Mouse (Mus musculus) left cerebral cortex, postnatal 36 days (tissue): ENCODE measurements around the gene Timmdc1. TPM values are rescaled to one million over a fixed set of nuclear protein-coding genes. Genes with fewer than 3 reads are reported as not detected.

ENCODE experiments used
- DNase-seq, 2 experiments: peaks; one replicate each; pipeline ENCODE4 v3.0.0; 2021 to 2022; ENCODE audit warnings: low spot score in 2 of 2, mixed read lengths in 1 of 2
- intact Hi-C: fragments of 180-260 bp; cut with DNase I; formaldehyde crosslinking; loops from one replicate; pipeline ENCODE4 v1.15.1; 2025
- total RNA-seq, 2 experiments: library from RNA; stranded (reverse); gene quantifications; 2 replicates each; pipeline ENCODE4 v1.2.3; 2021

Gene Timmdc1
- total RNA-seq, result 10 to 100 TPM; 33.8 to 34.9 TPM

- DNase-seq, result peak; percentile 94 to 96
- intact Hi-C loops, result no loop called here
Observed at GRCm38 (mm10) chr16:38522129-38523084, at the start of gene Timmdc1. Gene Timmdc1 (minus strand): TSS chr16:38522663.

- intact Hi-C loops, result no loop called here
- DNase-seq, result no peak
Observed at GRCm38 (mm10) chr16:38571481-38571880, 49.0 kb upstream of the Timmdc1 start.

GRCm38 (mm10) chr16:38568192-38568591 is 45.7 kb upstream of the Timmdc1 start:
- intact Hi-C loops, result no loop called here
- no peak for DNase-seq

- intact Hi-C loops, result no loop called here
- no peak for DNase-seq
Observed at GRCm38 (mm10) chr16:38563516-38563915, 41.1 kb upstream of the Timmdc1 start.

GRCm38 (mm10) chr16:38562968-38563327 is 40.5 kb upstream of the Timmdc1 start:
- intact Hi-C loops, result no loop called here

GRCm38 (mm10) chr16:38562131-38562967 is 39.9 kb upstream of the Timmdc1 start:
- intact Hi-C loops, result no loop called here
- DNase-seq, result peak; percentile 96 to 98

More at GRCm38 (mm10) chr16:38562968-38563327, 40.5 kb upstream of the Timmdc1 start:
- no peak for DNase-seq

GRCm38 (mm10) chr16:38558221-38558748 is 35.8 kb upstream of the Timmdc1 start, which contains the start of gene Tmem39a:
Gene Tmem39a (plus strand): TSS chr16:38558698.
- intact Hi-C loops, result no loop called here
- DNase-seq, result no peak

GRCm38 (mm10) chr16:38555988-38556387 is 33.5 kb upstream of the Timmdc1 start:
- intact Hi-C loops, result no loop called here
- no peak for DNase-seq

- intact Hi-C loops, result no loop called here
- peak; percentile 84 to 86 for DNase-seq
Observed at GRCm38 (mm10) chr16:38549479-38550396, 27.3 kb upstream of the Timmdc1 start, which contains the start of gene Poglut1. Gene Poglut1 (minus strand): TSS chr16:38550258.

GRCm38 (mm10) chr16:38548000-38548399 is 25.5 kb upstream of the Timmdc1 start:
- no peak for DNase-seq
- intact Hi-C loops, result no loop called here

- intact Hi-C loops, result loop anchor here (10.0 kb wide), 2 partner anchors 186 to 516 kb away; no protein-coding TSS in a partner anchor
Observed at GRCm38 (mm10) chr16:38538716-38539380, 16.4 kb upstream of the Timmdc1 start.

GRCm38 (mm10) chr16:38536544-38537146 is 14.2 kb upstream of the Timmdc1 start:
- DNase-seq, result peak; percentile 66 to 73
- intact Hi-C loops, result loop anchor here (10.0 kb wide), 2 partner anchors 188 to 518 kb away; no protein-coding TSS in a partner anchor

More at GRCm38 (mm10) chr16:38538716-38539380, 16.4 kb upstream of the Timmdc1 start:
- DNase-seq, result no peak

GRCm38 (mm10) chr16:38526264-38526663 is 3.8 kb upstream of the Timmdc1 start:
- no peak for DNase-seq
- intact Hi-C loops, result no loop called here

GRCm38 (mm10) chr16:38521211-38521987 is 1.1 kb downstream of the Timmdc1 start:
- no peak for DNase-seq
- intact Hi-C loops, result no loop called here

GRCm38 (mm10) chr16:38519140-38519539 is 3.3 kb downstream of the Timmdc1 start:
- no peak for DNase-seq
- intact Hi-C loops, result no loop called here

- no peak for DNase-seq
- intact Hi-C loops, result no loop called here
Observed at GRCm38 (mm10) chr16:38510846-38511245, 11.6 kb downstream of the Timmdc1 start.
